Mouse (Mus musculus): ENCODE data around the gene Ramp1. TPM values are rescaled to one million over a fixed set of nuclear protein-coding genes. Genes with fewer than 3 reads are reported as not detected.

The Ramp1 gene
- polyA plus RNA-seq, 1 experiment from 2014 or later: 2.5 TPM

- DNase-seq (ENCODE audit: low spot score): no peak
- H3K4me1 ChIP-seq (replicated peaks; ENCODE audit: insufficient read depth, low read length): no peaks in the 10 kb centered on the region
- no peak for ATAC-seq (replicated peaks; ENCODE audit: low FRiP score, low read depth)
- no peak overlapping the region for H3K4me2 ChIP-seq (ENCODE audit: low read length)
- no peaks in the 10 kb centered on the region for H3K36me3 ChIP-seq (ENCODE audit: insufficient read depth, low read length)
- no peak for TF ChIP-seq CTCF (IDR thresholded peaks at IDR 0.05; ENCODE audit: low read depth)
- no peak overlapping the region for H3K27ac ChIP-seq
- no peak overlapping the region for H3K9ac ChIP-seq (ENCODE audit: low read depth, low read length)
- 0 out of 2 replicates have a peak, but pooled peaks cover 3% of the 10 kb centered on the region for H3K27me3 ChIP-seq (ENCODE audit: insufficient read depth, low read length)
- no peak overlapping the region for H3K4me3 ChIP-seq (replicated peaks; ENCODE audit: low read depth, low read length)
- H3K9me3 ChIP-seq (replicated peaks; ENCODE audit: low read length): no peaks in the 10 kb centered on the region
- WGBS: 62% methylated on average over 8 of the region's 8 CpGs
Measured at GRCm38 (mm10) chr1:91192184-91192583, 12.6 kb downstream of the Ramp1 start.

GRCm38 (mm10) chr1:91193242-91193641 is 13.6 kb downstream of the Ramp1 start:
- no peak for TF ChIP-seq CTCF (IDR thresholded peaks at IDR 0.05; ENCODE audit: low read depth)
- DNase-seq (ENCODE audit: low spot score): no peak
- H3K9ac ChIP-seq (ENCODE audit: low read depth, low read length): no peak overlapping the region
- no peak for ATAC-seq (replicated peaks; ENCODE audit: low FRiP score, low read depth)
- H3K4me1 ChIP-seq (replicated peaks; ENCODE audit: insufficient read depth, low read length): no peaks in the 10 kb centered on the region
- 0 out of 2 replicates have a peak, but pooled peaks cover 3% of the 10 kb centered on the region for H3K27me3 ChIP-seq (ENCODE audit: insufficient read depth, low read length)
- no peaks in the 10 kb centered on the region for H3K9me3 ChIP-seq (replicated peaks; ENCODE audit: low read length)
- no peak overlapping the region for H3K4me3 ChIP-seq (replicated peaks; ENCODE audit: low read depth, low read length)
- no peaks in the 10 kb centered on the region for H3K36me3 ChIP-seq (ENCODE audit: insufficient read depth, low read length)
- 74% methylated on average over 4 of the region's 4 CpGs for WGBS
- H3K4me2 ChIP-seq (ENCODE audit: low read length): no peak overlapping the region
- H3K27ac ChIP-seq: no peak overlapping the region

GRCm38 (mm10) chr1:91193680-91194079 is 14.1 kb downstream of the Ramp1 start:
- no peak overlapping the region for H3K27ac ChIP-seq
- DNase-seq (ENCODE audit: low spot score): no peak
- H3K4me3 ChIP-seq (replicated peaks; ENCODE audit: low read depth, low read length): no peak overlapping the region
- no peaks in the 10 kb centered on the region for H3K4me1 ChIP-seq (replicated peaks; ENCODE audit: insufficient read depth, low read length)
- ATAC-seq (replicated peaks; ENCODE audit: low FRiP score, low read depth): no peak
- H3K36me3 ChIP-seq (ENCODE audit: insufficient read depth, low read length): no peaks in the 10 kb centered on the region
- H3K9ac ChIP-seq (ENCODE audit: low read depth, low read length): no peak overlapping the region
- WGBS: 81% methylated on average over 4 of the region's 4 CpGs
- no peaks in the 10 kb centered on the region for H3K9me3 ChIP-seq (replicated peaks; ENCODE audit: low read length)
- H3K27me3 ChIP-seq (ENCODE audit: insufficient read depth, low read length): 0 out of 2 replicates have a peak, but pooled peaks cover 3% of the 10 kb centered on the region
- H3K4me2 ChIP-seq (ENCODE audit: low read length): no peak overlapping the region
- no peak for TF ChIP-seq CTCF (IDR thresholded peaks at IDR 0.05; ENCODE audit: low read depth)

GRCm38 (mm10) chr1:91199793-91200192 is 20.2 kb downstream of the Ramp1 start:
- ATAC-seq (replicated peaks; ENCODE audit: low FRiP score, low read depth) (no peak), DNase-seq (ENCODE audit: low spot score) (no peak)
- Histone ChIP-seq H3K4me2 (ENCODE audit: low read length) (no peak overlapping the region), H3K4me3 (replicated peaks; ENCODE audit: low read depth, low read length) (no peak overlapping the region), H3K9me3 (replicated peaks; ENCODE audit: low read length) (no peaks in the 10 kb centered on the region), H3K36me3 (ENCODE audit: insufficient read depth, low read length) (no peaks in the 10 kb centered on the region), H3K9ac (ENCODE audit: low read depth, low read length) (no peak overlapping the region), H3K4me1 (replicated peaks; ENCODE audit: insufficient read depth, low read length) (no peaks in the 10 kb centered on the region), H3K27me3 (ENCODE audit: insufficient read depth, low read length) (no peaks in the 10 kb centered on the region), H3K27ac (no peak overlapping the region)
- WGBS: 82% methylated on average over 10 of the region's 10 CpGs
- TF ChIP-seq CTCF (IDR thresholded peaks at IDR 0.05; ENCODE audit: low read depth): no peak

- Histone ChIP-seq H3K27ac (no peak overlapping the region), H3K27me3 (ENCODE audit: insufficient read depth, low read length) (no peaks in the 10 kb centered on the region), H3K9ac (ENCODE audit: low read depth, low read length) (no peak overlapping the region), H3K4me1 (replicated peaks; ENCODE audit: insufficient read depth, low read length) (no peaks in the 10 kb centered on the region), H3K4me3 (replicated peaks; ENCODE audit: low read depth, low read length) (no peak overlapping the region), H3K4me2 (ENCODE audit: low read length) (no peak overlapping the region), H3K36me3 (ENCODE audit: insufficient read depth, low read length) (no peaks in the 10 kb centered on the region), H3K9me3 (replicated peaks; ENCODE audit: low read length) (no peaks in the 10 kb centered on the region)
- DNase-seq (ENCODE audit: low spot score) (no peak), ATAC-seq (replicated peaks; ENCODE audit: low FRiP score, low read depth) (no peak)
- WGBS: 52% methylated on average over 3 of the region's 3 CpGs
- TF ChIP-seq CTCF (IDR thresholded peaks at IDR 0.05; ENCODE audit: low read depth): no peak
Measured at GRCm38 (mm10) chr1:91201122-91201521, 21.5 kb downstream of the Ramp1 start.

GRCm38 (mm10) chr1:91204221-91204765 is 24.7 kb downstream of the Ramp1 start:
- no peak for TF ChIP-seq CTCF (IDR thresholded peaks at IDR 0.05; ENCODE audit: low read depth)
- 82% methylated on average over 5 of the region's 5 CpGs for WGBS

GRCm38 (mm10) chr1:91205651-91206050 is 26.0 kb downstream of the Ramp1 start:
- DNase-seq (ENCODE audit: low spot score) (no peak), ATAC-seq (replicated peaks; ENCODE audit: low FRiP score, low read depth) (no peak)
- no peak for TF ChIP-seq CTCF (IDR thresholded peaks at IDR 0.05; ENCODE audit: low read depth)
- Histone ChIP-seq H3K36me3 (ENCODE audit: insufficient read depth, low read length) (no peaks in the 10 kb centered on the region), H3K9ac (ENCODE audit: low read depth, low read length) (no peak overlapping the region), H3K4me1 (replicated peaks; ENCODE audit: insufficient read depth, low read length) (no peaks in the 10 kb centered on the region), H3K27me3 (ENCODE audit: insufficient read depth, low read length) (no peaks in the 10 kb centered on the region), H3K4me3 (replicated peaks; ENCODE audit: low read depth, low read length) (no peak overlapping the region), H3K4me2 (ENCODE audit: low read length) (no peak overlapping the region), H3K9me3 (replicated peaks; ENCODE audit: low read length) (no peaks in the 10 kb centered on the region), H3K27ac (no peak overlapping the region)
- 70% methylated on average over 6 of the region's 6 CpGs for WGBS

More at GRCm38 (mm10) chr1:91204221-91204765, 24.7 kb downstream of the Ramp1 start:
- no peak overlapping the region for H3K4me3 ChIP-seq (replicated peaks; ENCODE audit: low read depth, low read length)
- no peak for DNase-seq (ENCODE audit: low spot score)
- H3K27me3 ChIP-seq (ENCODE audit: insufficient read depth, low read length): no peaks in the 10 kb centered on the region
- no peak overlapping the region for H3K4me2 ChIP-seq (ENCODE audit: low read length)
- no peaks in the 10 kb centered on the region for H3K4me1 ChIP-seq (replicated peaks; ENCODE audit: insufficient read depth, low read length)
- H3K27ac ChIP-seq: no peak overlapping the region
- ATAC-seq (replicated peaks; ENCODE audit: low FRiP score, low read depth): no peak
- no peaks in the 10 kb centered on the region for H3K36me3 ChIP-seq (ENCODE audit: insufficient read depth, low read length)
- H3K9me3 ChIP-seq (replicated peaks; ENCODE audit: low read length): no peaks in the 10 kb centered on the region
- no peak overlapping the region for H3K9ac ChIP-seq (ENCODE audit: low read depth, low read length)

Measured in kidney, postnatal 0 days (tissue).